Mouse (Mus musculus): ENCODE measurements around the gene Slc38a1.

Gene Slc38a1

DNA sequence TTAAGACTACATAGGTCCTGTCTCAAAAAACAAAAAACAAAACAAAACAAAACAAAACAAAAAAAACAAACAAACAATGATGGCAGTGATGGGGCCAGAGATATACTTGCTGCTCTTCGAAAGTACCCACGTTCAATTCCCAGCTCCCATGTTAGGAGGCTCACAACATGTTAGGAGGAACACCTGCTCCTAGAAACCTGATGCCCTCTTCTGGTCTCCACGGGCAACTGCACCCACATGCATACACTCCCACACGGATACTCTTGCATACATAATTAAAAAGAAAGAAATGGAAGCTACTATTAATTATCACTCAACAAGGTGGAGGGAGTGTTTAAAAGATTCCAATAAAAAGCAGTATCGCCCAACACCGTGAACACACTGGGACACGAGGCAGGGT is 20.3 kb downstream of the Slc38a1 start:
- DNase-seq (ENCODE audit: inconsistent age in 2 of 2, low spot score in 1 of 2): no peak

DNA sequence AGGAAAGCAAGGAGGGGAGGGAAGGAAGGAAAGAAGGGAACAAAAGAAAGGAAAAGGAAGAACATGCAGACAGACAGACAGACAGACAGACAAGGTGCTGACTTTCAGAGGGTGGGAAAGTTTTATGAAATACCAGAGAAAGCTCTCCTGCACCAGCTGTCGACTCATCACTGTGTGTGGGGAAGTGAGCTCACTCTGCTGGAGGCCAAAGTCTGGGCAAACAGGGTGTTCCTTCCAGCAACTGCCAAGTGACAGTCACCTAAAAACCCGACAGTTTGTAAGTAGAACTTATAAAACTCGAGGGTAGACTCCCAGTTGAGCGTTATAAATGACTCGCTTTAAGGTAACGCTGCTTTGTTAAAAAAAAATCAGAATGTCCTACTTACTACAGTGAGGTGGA is 21.0 kb downstream of the Slc38a1 start:
- peak; percentile 40 to 59 for DNase-seq (ENCODE audit: inconsistent age in 2 of 2, low spot score in 1 of 2)

DNA sequence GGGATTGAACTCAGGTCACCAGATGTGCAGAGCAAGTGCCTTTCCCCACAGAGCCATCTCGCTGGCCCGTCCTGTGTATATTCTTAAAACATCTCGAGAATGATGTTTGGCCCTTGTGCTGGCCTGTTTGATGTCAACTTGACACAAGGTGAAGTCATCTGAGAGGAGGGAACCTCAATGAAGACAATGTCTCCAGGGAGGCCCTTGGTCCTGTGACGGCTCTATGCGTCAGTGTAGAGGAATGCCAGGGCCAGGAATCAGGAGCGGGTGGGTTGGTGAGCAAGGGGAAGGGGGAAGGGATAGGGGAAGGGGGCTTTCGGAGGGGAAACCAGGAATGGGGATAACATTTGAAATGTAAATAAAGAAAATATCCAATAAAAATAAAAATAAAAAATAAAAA is 25.2 kb downstream of the Slc38a1 start:
- DNase-seq (ENCODE audit: inconsistent age in 2 of 2, low spot score in 1 of 2): no peak

DNA sequence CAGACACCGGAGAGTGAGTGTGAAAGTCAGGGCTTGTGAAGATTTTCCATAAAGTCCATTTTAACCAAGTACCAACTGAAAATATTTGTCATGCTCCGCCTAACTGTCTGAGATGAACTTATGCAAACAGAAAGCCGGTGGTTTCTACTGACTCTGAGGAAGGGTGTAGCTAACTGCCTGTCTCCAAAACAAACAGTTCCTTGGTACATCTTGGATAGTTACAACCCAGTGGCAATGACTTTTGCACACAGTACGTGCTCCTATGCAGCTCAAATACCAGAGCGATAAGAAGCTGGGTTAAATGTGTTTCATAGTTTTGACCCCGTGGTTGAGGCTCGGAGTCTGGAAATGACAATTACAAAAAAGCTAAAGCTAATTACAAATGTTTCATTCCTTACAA is 34.0 kb downstream of the Slc38a1 start:
- DNase-seq (ENCODE audit: inconsistent age in 2 of 2, low spot score in 1 of 2): no peak

DNA sequence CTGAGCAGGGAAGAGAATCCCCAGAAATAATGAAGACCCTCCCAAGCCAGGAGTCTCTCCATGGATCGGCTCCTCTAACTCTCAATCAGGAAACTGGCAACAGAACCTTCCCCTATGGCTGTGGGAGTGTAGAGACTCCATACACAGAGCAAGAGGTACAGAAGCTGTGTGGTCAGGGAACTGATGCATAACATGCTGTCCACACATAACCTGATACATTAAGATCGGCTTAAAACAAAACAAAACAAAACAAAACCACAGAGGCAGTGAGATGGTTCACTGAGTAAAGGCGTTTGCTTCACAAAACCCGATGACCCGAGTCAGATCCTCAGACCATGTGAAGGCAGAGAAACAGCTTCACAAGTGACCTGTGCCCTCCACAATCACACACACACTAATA is 35.3 kb downstream of the Slc38a1 start:
- DNase-seq (ENCODE audit: inconsistent age in 2 of 2, low spot score in 1 of 2): no peak

DNA sequence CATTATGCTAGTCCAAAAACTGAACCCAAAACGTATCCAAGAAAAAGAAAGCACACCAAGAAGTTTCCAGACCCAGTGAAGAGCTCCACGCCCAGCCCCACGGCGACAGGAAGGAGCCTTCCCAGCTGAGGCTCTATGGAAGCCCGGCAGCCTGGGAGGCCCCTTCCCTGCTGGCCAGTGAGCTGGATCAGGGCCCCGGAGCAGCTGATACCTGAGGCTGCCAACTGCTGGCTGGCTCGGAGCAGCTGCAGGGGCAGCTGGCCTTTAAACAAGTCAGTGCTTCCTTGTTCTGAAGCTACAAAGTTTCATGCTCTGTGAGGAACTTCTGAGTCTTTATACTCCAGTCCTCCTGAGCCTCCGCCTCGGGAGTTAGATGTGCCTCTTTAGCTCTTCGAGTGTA is 38.4 kb downstream of the Slc38a1 start:
- DNase-seq (ENCODE audit: inconsistent age in 2 of 2, low spot score in 1 of 2): no peak

DNA sequence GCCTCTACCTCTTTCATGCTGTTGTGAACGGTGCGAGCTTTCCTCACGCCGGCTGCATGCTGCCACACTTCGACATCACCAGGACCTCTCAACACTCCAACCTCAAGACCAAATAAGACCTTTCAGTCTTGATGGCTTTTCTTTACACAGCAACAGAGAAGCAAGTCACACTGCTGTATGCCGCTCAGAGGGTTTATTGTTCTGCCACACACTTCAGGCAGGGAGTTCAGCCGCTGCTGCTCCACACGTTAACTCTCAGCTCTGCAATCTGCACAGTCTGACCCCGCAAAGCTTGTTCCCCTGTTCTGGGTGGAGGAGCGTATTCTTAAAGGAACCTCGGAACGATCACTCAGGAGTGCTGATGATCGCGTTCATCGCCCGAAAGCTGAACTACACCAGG is 40.7 kb downstream of the Slc38a1 start:
- no peak for DNase-seq (ENCODE audit: inconsistent age in 2 of 2, low spot score in 1 of 2)

DNA sequence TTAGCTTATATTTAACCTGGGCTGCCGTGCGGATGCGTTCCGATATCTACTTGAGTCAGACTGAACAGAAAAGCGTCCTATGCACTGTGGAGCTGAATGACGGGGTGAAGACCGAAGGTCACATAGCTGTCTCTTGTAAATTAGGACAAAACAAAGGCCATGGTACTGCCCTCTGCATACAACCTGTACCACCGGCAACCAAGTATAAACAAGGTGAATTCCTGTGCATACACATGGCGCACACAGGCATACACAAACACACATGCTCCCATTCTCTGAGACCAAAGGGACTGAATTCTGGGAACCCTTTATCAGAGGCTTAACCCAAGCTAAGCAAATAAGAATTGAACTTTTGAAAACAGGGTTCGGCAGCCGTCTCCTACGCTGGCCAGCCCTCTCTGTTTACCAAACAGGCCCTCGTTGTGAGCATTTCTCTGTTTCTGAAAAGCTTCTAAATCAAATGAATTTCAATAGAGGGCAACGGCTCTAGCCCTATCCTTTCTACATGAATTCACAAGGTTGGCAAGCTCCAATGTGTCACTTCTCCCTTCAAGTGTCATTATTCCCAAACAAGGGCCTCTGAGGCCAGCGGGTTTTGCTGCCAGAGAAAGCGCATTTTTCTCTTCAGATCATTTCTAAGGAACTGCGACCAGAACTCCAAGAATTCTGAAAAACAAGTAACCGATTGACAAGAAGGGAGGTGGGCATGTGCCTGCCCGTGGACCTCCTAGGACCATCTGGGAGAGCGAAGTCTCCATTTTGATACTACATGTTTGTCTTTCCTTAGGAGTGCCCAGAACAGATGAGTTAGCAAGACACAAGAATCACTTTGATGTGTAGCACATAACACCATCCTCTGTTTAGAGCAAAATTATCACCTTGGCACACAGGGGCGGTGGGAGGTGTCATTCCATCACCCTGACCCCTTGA is 42.6 kb downstream of the Slc38a1 start:
- no peak for DNase-seq (ENCODE audit: inconsistent age in 2 of 2, low spot score in 1 of 2)

DNA sequence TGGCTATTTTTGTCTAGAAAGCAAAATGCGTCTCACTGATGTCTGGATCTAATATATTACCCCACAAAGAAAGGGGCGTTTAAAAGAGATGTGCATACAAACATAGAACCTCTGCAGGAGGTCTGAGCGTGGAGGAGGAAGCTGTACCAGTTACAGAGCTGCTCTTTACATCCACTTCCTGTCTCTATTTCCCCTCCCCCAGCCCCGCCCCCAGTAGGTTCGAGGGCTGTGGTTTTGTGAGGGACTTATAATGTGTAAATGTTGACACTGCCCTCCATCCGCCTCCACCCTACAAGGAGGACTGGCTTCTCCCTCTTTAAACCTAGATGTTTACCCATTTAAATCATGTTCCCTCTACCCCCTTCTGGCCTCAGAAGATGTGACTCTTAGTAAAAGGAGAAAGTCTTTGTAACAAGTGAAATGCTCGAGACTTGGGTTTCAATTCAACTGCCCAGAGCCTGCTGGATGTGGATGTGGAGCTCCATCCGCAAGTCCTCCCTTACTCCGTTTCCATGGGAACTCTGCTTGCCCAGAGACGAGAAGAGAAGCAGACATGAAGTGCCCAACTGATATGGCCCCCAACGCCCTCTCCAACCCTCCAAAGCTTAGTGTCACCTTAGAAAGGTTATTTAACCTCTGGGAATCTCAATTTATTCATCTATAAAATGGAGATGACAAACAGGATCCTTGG is 43.7 kb downstream of the Slc38a1 start:
- DNase-seq (ENCODE audit: inconsistent age in 2 of 2, low spot score in 1 of 2): peak in 1 of 2 experiments; percentile 41

DNA sequence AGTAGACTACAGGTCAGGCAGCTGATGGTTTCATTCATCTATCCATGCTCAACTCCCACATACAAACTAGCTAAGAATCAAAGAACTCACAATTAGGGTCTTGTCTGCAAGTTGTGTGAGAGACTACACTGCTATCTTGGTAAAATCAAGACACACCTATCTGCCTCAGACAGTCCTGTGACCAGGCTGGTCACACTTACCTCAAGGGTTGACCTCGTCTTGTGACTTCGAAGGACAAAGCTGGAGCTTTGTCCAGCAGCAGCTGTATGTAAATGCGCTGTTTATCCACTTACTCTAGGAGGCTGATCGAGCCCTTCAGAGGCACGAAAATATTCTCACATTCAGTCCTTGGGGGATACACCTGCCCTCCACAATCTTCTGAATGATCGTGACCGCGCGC is 45.6 kb downstream of the Slc38a1 start:
- no peak for DNase-seq (ENCODE audit: inconsistent age in 2 of 2, low spot score in 1 of 2)

DNA sequence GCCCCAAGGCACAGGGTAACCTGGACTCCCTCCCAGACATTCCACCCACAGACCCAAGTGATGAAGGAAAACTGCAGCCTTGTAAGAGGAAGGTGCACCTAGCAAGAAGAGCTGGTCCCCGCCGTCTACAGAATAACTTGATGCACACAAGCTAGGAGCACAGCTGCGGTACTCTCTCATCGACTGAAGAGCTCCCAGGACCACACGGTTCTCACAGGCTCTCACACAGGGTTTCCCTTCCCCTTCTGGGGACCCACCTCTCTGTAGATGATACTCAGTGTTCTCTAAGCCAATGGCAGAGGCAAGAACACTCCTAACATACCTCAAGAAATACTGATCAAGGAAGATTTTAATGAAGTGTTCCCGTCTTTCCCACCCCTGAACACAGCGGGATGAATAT is 48.4 kb downstream of the Slc38a1 start:
- no peak for DNase-seq (ENCODE audit: inconsistent age in 2 of 2, low spot score in 1 of 2)

DNA sequence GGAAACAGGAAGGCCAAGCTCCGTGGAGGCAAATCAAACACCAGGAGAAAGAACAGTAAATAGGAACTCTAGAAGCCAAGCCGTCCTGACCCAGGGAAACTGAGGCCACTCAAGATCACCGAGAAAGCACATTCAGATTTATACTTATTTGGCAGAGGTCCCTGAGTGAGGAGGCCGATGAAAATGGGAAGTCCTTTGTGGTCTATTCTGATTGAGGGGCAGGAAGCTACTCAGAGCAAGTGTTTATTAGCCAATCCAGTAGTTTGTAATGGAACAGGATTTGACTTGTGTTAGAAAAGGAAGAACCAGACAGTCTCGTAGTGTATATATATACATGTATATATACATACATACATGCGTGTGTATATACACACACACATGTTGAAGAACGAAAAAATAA is 48.8 kb downstream of the Slc38a1 start:
- no peak for DNase-seq (ENCODE audit: inconsistent age in 2 of 2, low spot score in 1 of 2)

DNA sequence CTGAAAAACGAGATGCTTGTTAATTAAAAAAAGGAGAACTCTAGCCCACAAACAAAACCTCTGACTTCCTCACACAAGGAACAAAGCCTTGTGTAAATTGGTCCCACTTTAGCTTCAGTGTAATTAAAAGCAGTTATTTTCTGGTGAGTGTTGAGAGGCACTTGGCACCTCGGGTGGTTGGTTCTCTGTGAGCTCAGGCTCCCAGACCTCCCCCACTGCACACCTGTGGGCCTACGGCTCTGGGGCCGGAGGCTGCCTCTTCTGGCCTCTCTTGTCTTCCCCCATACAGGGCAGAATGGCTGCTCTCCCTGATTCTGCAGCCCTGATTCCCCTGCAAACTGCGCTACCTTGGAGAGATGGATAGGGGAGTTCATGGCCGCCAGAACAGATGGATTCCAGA is 49.3 kb downstream of the Slc38a1 start:
- peak in 1 of 2 experiments; percentile 55 for DNase-seq (ENCODE audit: inconsistent age in 2 of 2, low spot score in 1 of 2)

DNA sequence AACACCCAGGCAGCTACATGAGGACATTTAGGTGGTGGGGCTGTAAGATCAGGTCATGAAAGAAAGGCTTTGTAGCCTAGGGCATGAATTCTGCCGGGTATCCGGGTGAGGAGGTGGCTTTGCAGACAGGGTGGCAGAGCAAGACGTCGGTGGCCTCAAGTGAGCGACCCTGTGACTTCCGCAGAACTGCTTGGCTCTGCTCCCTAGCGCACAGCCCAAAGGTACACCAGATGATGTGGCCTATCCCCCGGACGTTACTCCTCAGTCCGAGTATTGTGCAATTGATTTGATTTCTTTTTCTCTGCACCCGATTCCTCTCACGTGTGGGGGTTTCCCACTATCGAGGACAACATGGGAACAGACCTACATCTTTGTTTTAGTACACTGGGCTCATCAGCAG is 49.7 kb downstream of the Slc38a1 start:
- no peak for DNase-seq (ENCODE audit: inconsistent age in 2 of 2, low spot score in 1 of 2)

DNA sequence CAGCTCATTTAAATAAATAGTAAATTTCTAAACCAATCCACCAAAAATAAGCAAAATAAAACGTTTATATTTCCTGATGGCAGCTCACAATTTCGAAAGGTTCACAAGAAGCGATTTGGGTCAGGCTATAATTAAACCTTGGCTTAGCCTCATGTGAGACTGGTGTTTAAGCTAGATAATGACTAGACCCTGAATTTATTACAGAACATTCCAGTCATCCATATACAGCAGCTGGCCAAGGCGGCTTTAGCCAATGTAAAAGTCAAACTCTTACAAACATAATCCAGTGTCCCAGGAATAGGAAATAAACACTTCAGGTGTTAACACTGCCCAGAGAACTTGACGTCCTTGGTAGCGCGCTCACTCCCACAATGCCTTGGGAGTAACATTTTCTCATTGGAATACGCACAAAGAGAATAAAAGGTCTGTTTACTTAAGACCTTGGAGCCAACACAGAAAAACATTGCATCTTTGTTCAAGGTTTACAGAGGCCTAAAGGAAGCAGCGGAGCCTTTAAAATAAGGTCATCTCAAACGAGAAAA is 50.8 kb downstream of the Slc38a1 start:
- peak in 1 of 2 experiments; percentile 51 for DNase-seq (ENCODE audit: inconsistent age in 2 of 2, low spot score in 1 of 2)

DNA sequence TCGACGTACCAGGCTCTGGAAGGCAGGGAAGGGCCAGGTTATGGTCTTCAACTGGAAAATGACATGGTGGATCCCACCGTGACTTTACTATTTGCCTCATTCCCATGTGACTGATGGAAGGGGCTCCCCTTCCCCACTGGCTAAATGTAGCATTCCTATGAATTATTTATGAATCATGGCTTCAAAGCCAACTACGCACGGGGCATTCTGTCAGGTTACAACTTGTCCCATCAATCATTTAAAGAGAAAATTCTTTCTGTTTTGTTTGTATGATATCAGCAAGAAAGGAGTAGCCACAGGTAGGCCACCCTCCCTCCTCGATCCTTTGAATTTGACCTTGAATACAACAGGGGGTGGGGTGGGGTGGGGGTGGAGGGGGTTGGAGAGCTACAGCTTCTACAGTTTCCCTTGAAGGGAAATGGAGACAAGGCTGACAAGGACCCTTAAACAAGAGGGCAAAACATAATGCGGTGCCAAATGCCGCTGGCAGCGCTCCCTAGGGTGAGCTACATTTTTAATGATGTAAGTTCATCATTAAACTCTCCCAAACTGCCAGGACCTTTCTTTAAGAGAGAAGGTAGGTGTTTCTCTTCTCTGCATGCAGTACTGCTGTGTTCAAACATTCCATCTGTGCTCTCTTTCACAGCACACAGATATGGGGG is 53.6 kb downstream of the Slc38a1 start:
- no peak for DNase-seq (ENCODE audit: inconsistent age in 2 of 2, low spot score in 1 of 2)

DNA sequence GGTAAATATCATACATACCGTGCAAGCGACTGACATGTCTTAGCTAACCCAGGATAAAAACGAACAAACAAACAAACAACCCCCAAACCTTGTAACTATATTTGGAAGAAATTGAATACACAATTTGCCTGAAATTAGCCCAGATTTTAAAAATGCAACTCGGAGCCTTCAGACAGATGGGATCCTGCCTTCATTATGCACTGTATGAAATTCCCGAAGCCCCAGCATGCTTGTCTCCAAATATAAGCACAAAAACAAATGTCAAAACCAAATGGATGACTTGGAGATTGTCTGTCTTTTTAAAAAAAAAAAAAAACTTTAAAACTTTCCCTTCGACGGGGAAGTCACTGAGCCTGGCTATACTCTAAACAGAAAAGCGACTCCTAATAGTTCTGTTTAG is 54.7 kb downstream of the Slc38a1 start:
- DNase-seq (ENCODE audit: inconsistent age in 2 of 2, low spot score in 1 of 2): no peak

DNA sequence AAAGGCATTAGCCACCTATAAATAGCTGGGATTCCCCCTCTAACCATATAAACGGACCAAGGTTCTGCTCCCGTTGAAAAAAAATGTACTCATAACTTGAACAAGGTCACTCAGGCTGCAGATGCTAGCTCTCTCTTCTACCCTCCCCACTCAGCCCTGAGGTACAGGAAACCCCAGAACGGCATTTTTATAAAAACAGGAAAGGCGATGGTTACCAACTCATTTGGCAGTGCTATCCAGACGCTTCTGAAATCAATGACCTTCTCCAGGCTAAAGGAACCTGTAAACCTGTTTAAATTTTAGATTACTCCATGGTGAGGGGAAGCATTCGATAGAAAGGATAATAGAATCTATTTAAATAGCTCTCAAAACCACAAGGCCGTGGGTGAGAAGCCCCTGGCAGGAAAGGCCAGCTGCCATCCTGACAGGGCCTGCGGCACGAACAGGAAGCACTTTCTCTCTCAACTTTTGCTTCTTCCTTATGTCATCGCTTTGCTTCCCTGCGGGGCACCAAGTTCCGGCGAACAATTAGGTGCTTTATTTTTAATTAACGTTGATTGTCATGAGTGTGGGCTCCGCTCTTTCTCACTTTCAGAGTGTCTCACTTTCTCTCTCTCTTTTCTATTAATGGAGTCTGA is 59.2 kb downstream of the Slc38a1 start:
- DNase-seq (ENCODE audit: inconsistent age in 2 of 2, low spot score in 1 of 2): no peak

DNA sequence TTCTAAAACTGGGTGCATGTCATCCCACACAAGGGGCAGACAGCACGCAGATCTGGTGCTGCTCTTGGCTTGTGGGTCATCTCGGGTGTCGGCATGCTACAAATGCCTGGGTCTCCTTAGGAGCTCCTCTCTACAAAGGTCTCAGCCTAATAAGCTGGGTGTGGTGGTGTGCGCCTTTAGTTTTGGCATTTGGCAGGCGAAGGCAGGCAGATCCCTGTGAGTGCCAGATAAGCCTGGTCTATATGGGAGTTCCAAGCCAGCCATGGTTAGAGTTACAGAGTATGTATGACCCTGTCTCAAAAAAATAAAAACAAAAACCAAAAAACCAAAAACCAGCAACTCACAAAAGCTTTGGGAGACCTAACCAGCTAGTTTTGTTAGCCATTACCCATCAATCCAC is 65.7 kb downstream of the Slc38a1 start:
- no peak for DNase-seq (ENCODE audit: inconsistent age in 2 of 2, low spot score in 1 of 2)

DNA sequence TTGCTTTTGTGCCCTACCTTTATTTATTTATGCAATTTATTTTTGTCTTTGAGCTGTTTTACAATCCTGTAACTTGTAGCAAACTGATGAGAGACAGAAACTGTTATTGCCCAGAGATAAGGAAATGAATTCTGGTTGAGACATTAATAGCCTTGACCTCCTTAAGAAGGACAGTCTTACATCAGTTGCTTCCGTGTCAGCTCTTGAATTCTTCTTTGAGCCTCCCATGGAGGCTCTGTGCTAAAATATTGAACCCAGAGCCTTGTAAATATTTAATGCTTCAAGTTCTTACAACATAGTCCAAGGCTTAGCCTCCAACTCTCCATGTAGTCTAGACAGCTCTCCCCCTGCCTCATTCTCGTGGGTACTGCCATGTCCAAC is 73.7 kb downstream of the Slc38a1 start:
- DNase-seq (ENCODE audit: inconsistent age in 2 of 2, low spot score in 1 of 2): peak in 1 of 2 experiments; percentile 52

All from adrenal gland, adult (tissue).